Mouse (Mus musculus): ENCODE results near the gene Rsph1.

The Rsph1 gene

DNA sequence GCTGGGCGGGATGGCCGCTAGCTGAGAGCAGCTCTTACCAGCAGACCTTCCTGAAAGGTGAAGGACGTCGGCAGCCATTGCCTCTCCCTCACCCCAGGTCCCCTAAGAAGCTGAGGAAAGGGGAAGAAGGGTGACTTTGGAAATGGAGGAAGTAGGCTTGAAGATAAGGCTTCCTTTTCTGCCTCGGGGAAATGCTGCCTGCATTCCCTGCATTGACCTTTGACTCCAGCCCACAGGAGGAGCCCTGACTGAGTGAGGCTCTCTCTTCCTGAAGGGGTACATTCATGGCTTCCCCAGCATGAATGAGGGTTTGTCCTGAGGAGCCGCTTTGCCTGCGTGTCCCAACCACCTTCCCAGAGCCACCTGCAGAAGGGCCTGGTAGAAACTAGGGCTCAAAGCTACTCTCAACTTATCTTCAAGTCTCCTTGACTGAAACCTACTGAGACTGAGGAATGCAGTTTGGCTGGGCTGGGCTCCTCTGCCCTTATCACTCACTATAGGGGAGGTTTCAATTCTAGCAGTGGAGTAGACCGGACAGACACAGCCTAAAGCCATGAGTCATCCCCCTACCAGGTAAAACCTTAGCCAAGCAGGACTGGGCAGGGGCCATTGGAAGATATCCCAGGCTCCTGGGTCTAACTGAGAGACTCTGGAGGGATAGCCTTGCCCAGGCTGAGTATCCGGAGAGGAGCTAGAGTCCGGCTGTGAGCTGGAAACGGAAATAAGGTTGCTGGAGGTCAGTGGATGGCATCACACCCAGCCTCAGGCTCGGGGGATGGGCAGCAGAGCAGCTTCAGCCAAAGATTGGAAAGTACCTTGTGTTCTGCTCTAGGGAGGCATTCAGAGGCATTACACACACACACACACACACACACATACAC is 28.0 kb upstream of the Rsph1 start:
- DNase-seq (ENCODE audit: extremely low read depth, low read depth) = peak; percentile 60

DNA sequence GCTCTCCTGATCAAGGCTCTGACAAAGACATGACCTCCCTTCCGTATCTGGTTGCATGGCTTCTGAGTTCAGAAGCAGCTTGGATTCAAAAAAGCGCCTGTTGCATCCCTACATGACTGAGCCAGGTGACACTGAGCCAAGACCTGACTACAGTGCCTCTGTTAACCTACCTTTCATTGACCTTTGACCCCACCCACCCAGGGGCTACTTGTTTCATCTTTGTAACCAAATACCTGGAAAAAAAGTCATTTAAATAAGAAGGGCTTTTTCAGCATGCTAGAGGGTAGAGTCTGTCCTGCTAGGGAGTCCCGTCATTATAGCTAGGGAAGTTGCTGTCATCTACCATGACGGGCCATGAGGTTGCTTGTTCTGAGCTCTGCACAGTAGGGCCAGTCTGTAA is 26.2 kb upstream of the Rsph1 start:
- no peak for DNase-seq (ENCODE audit: extremely low read depth, low read depth)

DNA sequence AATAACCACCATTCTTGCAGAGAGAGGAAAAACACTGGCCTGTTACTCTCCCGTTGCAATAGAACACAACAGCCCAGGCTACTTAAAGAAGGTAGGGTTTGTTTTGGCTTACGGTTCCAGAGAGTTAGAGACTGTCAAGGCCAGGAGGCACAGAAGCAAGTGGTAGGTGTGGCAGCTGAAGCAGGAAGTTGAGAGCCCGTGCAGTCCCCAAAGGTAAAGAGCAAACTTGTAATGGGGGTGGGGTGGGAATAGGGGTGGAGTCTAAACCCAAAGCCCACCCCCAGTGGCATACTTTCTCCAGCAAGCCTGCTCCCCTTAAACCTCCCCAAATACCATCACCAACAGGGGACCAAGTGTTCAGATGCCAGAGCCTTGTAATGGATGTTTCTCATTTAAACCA is 23.6 kb upstream of the Rsph1 start:
- no peak for DNase-seq (ENCODE audit: extremely low read depth, low read depth)

DNA sequence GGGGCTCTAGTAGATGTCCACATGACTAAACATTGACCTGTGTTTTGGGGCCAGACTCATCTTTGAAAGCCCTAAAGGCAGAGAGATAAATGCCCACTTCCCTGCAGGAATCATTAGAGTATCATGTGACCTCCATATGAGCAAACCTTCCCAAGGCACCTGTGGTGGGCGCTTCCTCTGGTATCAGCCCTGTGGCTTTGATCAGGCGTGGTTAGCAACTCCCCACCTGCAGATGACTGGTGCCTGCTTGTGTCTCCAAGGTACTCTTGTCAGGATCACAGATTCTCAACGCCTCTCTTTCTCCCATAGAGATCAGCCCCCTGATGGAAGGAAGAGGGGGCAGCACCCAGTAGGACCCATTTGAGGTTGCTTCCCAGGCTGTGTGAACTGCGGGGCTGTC is 22.8 kb upstream of the Rsph1 start:
- DNase-seq (ENCODE audit: extremely low read depth, low read depth) = no peak

DNA sequence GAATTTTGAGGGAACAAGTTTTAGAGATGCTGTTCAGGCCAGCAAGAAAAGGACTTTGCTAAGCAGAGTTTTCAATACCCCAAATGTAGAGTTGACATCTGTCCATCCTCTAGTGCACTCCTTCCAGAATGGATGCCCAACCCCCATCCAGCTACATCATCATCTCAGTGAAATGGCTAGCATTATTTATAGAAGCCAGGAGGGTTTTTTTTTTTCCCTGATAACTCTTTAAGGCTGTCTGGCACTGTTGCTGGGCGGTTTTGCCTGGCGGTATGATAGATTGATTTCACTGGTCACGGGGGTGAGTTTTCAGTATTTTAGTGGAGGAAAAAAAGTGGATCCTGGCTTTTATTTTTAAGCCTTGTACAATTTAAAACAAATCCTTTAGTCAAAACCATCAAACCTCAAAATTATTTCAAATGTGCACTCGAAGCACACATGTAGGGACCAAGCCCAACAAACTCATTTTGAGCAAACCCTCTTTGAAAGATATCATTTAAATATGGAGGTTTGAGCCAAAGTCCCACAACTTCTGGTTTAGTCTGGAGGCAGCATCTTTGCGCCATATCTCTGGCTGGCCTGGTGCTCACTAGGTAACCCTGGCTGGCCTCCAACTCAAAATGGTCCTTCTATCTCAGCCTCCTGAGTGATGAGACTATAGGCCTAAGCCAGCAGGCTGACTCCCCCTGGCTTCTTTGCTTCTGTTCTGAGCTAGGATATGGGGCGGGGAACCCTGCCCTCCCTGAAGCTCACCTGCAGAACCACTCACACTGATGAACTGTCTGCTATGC is 21.4 kb upstream of the Rsph1 start:
- peak; percentile 41 for DNase-seq (ENCODE audit: extremely low read depth, low read depth)

DNA sequence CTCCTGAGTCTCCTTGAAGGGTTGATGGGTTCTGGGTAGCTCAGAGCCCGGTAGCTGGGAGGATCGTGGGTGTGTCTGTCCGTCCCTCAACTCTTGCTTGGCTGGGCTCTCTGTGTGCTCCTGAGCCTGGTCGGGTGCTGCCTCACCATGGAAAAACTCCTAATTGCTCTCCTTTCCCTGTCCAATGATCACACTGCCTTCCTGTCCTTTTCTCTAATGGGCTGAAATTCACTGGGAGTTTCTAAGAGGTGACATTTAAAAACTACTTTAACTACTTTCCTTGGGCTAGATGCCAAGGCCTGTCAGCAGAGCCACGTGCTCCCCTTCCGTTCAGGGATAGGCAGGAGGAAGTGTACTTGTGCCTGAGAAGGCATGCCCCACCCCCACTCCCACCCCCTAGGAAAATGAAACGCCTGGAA is 20.3 kb upstream of the Rsph1 start:
- peak; percentile 74 for DNase-seq (ENCODE audit: extremely low read depth, low read depth)

DNA sequence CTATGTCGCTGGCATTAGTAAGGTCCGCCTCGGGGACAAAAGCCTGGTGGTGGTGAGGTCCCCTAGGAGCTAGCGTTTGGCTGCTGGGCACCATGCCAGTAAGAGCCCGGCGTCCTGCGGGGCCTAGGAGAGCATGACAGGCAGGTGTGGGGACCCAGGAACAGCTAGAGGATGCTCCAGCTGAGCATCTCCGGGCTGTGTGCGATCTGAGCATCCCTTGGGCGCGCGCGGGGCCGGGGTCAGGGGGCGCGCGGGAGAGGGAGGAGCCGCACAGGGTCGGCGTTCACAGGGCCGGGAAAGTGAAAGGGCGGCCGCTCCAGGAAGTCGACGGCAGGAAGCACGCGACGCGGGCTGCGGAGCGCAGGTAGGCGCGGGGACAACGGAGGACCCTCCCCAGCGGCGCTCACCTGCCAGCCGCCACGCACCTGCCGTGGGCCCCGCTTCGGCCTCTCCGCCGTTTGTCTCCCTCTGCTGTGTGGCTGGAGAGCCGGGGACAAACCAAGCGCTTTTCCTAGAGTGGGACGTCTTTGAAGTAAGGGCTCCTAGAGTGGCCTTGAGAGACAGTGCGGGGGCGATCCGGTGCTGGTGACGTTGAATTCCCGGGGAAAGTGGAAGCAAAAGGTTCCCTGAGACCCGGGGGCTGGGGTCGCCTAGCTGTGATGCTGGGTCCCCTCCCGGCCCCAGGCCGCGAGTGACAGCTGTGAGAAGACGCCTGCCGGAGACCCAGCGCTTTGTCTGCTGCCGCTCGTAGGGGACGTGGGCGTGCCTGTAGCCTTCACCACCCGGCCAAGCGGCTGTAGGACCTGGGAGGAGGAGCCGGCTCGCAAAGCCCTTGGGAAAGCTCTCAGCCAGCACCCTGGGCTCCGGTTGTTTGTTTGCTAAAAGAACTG is 19.0 kb upstream of the Rsph1 start:
- DNase-seq (ENCODE audit: extremely low read depth, low read depth) = peak; percentile 55

- DNase-seq (ENCODE audit: extremely low read depth, low read depth) = peak; percentile 48
Measured at GRCm38 (mm10) chr17:31295215-31295891, 18.2 kb upstream of the Rsph1 start.

GRCm38 (mm10) chr17:31294363-31295214 is 17.4 kb upstream of the Rsph1 start:
- DNase-seq (ENCODE audit: extremely low read depth, low read depth) = peak; percentile 60

- no peak for DNase-seq (ENCODE audit: extremely low read depth, low read depth)
Measured at GRCm38 (mm10) chr17:31290859-31291258, 13.7 kb upstream of the Rsph1 start.

DNA sequence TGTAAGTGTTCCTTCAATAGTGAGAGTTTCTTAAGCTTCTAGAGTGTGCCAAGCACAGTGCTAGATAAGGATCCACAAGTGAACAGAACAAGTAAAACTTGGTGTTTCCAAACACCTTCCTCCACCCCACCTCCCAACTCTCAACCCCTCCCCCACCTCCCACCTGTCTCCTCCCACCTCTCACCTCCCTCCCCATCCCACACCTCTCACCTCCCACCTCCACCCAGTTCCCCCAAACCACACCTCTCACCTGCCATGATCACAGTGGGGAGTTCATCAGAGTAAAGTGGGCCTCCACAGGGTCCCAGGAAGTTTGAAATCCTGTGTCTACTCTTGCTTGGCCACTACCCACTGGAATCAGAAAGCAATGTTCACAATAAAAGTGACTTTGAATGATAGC is 13.1 kb upstream of the Rsph1 start:
- no peak for DNase-seq (ENCODE audit: extremely low read depth, low read depth)

GRCm38 (mm10) chr17:31288999-31289726 is 12.0 kb upstream of the Rsph1 start:
- DNase-seq (ENCODE audit: extremely low read depth, low read depth) = no peak

GRCm38 (mm10) chr17:31287216-31287615 is 10.0 kb upstream of the Rsph1 start:
- DNase-seq (ENCODE audit: extremely low read depth, low read depth) = peak; percentile 80

DNA sequence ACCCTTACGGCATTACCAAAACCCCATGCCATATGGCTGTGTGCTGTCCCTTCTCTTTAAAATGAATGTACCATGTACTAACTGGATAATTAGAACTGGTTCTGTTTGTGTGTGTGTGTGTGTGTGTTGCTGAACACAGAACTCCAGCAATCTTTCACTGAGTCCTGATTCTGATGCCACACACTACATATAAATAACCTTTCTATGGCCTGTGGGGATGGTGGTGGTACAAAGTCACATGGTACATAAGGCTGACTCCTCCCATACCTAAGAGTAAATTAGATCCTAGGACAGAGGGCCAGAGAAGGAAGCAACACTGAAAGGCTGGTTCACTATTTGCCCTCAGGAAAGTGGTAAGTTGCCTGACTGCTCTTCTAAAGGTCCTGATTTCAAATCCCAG is 9.3 kb upstream of the Rsph1 start, which contains the start of gene Slc37a1:
Slc37a1 (plus strand) TSS at position 301 of the 400 bp plus-strand sequence.
- DNase-seq (ENCODE audit: extremely low read depth, low read depth) = no peak

- no peak for DNase-seq (ENCODE audit: extremely low read depth, low read depth)
Measured at GRCm38 (mm10) chr17:31285867-31286266, 8.7 kb upstream of the Rsph1 start.

- DNase-seq (ENCODE audit: extremely low read depth, low read depth) = no peak
Measured at GRCm38 (mm10) chr17:31282687-31283053, 5.5 kb upstream of the Rsph1 start.

- DNase-seq (ENCODE audit: extremely low read depth, low read depth) = no peak
Measured at GRCm38 (mm10) chr17:31281830-31282686, 4.9 kb upstream of the Rsph1 start.

- no peak for DNase-seq (ENCODE audit: extremely low read depth, low read depth)
Measured at GRCm38 (mm10) chr17:31280269-31280668, 3.1 kb upstream of the Rsph1 start.

Measured in MEL-GATA-1-ER (cell line).